Mouse (Mus musculus): ENCODE results near the gene Runx1. TPM values are rescaled to one million over a fixed set of nuclear protein-coding genes. Genes with fewer than 3 reads are reported as not detected.
A peak's percentile ranks its signal among the peaks of the same experiment; 100 is the strongest.

Gene Runx1
- total RNA-seq, 2 experiments from 2014 or later, result 2.4 to 4.9 TPM

- DNase-seq, result peak; percentile 27 to 58
- intact Hi-C loops (cut with DNase I), result loop anchor here (5.0 kb wide), 3 partner anchors 130 to 625 kb away; no protein-coding TSS in a partner anchor
These were observed 1.8 kb upstream of the Runx1 start for GRCm38 (mm10) chr16:92827663-92828307.

GRCm38 (mm10) chr16:92826683-92827082 lies 734 bp upstream of the Runx1 start:
- intact Hi-C loops (cut with DNase I), result loop anchor here (5.0 kb wide), 3 partner anchors 129 to 626 kb away; no protein-coding TSS in a partner anchor
- no peak for DNase-seq

GRCm38 (mm10) chr16:92825204-92825843 lies 625 bp downstream of the Runx1 start:
- intact Hi-C loops (cut with DNase I), result loop anchor here (5.0 kb wide), 3 partner anchors 128 to 627 kb away; no protein-coding TSS in a partner anchor
- DNase-seq, result no peak

GRCm38 (mm10) chr16:92824723-92825203 lies 1.2 kb downstream of the Runx1 start:
- intact Hi-C loops (cut with DNase I), result loop anchor here (5.0 kb wide), 3 partner anchors 127 to 628 kb away; no protein-coding TSS in a partner anchor
- DNase-seq, result no peak

GRCm38 (mm10) chr16:92824003-92824722 lies 1.8 kb downstream of the Runx1 start:
- intact Hi-C loops (cut with DNase I), result no loop called here
- no peak for DNase-seq

- peak; percentile 24 to 35 for DNase-seq
- intact Hi-C loops (cut with DNase I), result no loop called here
These were observed 2.5 kb downstream of the Runx1 start for GRCm38 (mm10) chr16:92823381-92823862.

- no peak for DNase-seq
- intact Hi-C loops (cut with DNase I), result no loop called here
These were observed 3.3 kb downstream of the Runx1 start for GRCm38 (mm10) chr16:92822676-92823075.

GRCm38 (mm10) chr16:92821938-92822629 lies 3.9 kb downstream of the Runx1 start:
- intact Hi-C loops (cut with DNase I), result no loop called here

GRCm38 (mm10) chr16:92821596-92821937 lies 4.4 kb downstream of the Runx1 start:
- no peak for DNase-seq
- intact Hi-C loops (cut with DNase I), result no loop called here

More at GRCm38 (mm10) chr16:92821938-92822629, 3.9 kb downstream of the Runx1 start:
- DNase-seq, result no peak

GRCm38 (mm10) chr16:92820451-92820850 lies 5.5 kb downstream of the Runx1 start:
- intact Hi-C loops (cut with DNase I), result no loop called here
- DNase-seq, result no peak

GRCm38 (mm10) chr16:92818480-92819269 lies 7.3 kb downstream of the Runx1 start:
- no peak for DNase-seq
- intact Hi-C loops (cut with DNase I), result no loop called here

GRCm38 (mm10) chr16:92816092-92816491 lies 9.9 kb downstream of the Runx1 start:
- intact Hi-C loops (cut with DNase I), result no loop called here
- DNase-seq, result no peak

GRCm38 (mm10) chr16:92815195-92815527 lies 10.8 kb downstream of the Runx1 start:
- DNase-seq, result no peak
- intact Hi-C loops (cut with DNase I), result no loop called here

- intact Hi-C loops (cut with DNase I), result no loop called here
These were observed 11.4 kb downstream of the Runx1 start for GRCm38 (mm10) chr16:92814366-92815194.

GRCm38 (mm10) chr16:92812405-92812804 lies 13.5 kb downstream of the Runx1 start:
- no peak for DNase-seq
- intact Hi-C loops (cut with DNase I), result no loop called here

More at GRCm38 (mm10) chr16:92814366-92815194, 11.4 kb downstream of the Runx1 start:
- DNase-seq, result no peak

GRCm38 (mm10) chr16:92810568-92811240 lies 15.2 kb downstream of the Runx1 start:
- no peak for DNase-seq
- intact Hi-C loops (cut with DNase I), result no loop called here

- DNase-seq, result no peak
- intact Hi-C loops (cut with DNase I), result no loop called here
These were observed 18.2 kb downstream of the Runx1 start for GRCm38 (mm10) chr16:92807772-92808171.

- DNase-seq, result no peak
- intact Hi-C loops (cut with DNase I), result no loop called here
These were observed 22.8 kb downstream of the Runx1 start for GRCm38 (mm10) chr16:92803076-92803580.

All from heart, postnatal 14 days (tissue).